Mouse (Mus musculus) limb, embryonic 14.5 days (tissue): ENCODE measurements around the gene Fgd2. TPM values are rescaled to one million over a fixed set of nuclear protein-coding genes. Genes with fewer than 3 reads are reported as not detected.

Experiments
- ATAC-seq: fragments of 200-750 bp; cut with Nextera tagmentation; 2 replicates; pipeline ENCODE4 v1.8.0; 2017; ENCODE audit warnings: low read depth, moderate number of reproducible peaks, moderate TSS enrichment; ENCODE audit not compliant: low FRiP score
- DNase-seq: peaks from one replicate; pipeline ENCODE4 v3.0.0-alpha.2; 2015; ENCODE audit warnings: low spot score
- H3K27ac ChIP-seq: fragments of 300-500 bp; sonication (generic); replicated peaks from 2 replicates; pipeline ENCODE4 v1.5.1; 2014; ENCODE audit warnings: low read depth, mild to moderate bottlenecking, low read length, moderate library complexity, mixed read lengths
- H3K27me3 ChIP-seq: fragments of 300-500 bp; sonication (generic); 2 replicates; pipeline ENCODE4 v1.6.1; 2014; ENCODE audit warnings: low read length, mixed read lengths; ENCODE audit not compliant: control insufficient read depth, insufficient read depth
- H3K36me3 ChIP-seq: fragments of 300-500 bp; sonication (generic); 2 replicates; pipeline ENCODE4 v1.6.1; 2014; ENCODE audit warnings: mild to moderate bottlenecking, low read length, moderate library complexity, mixed read lengths; ENCODE audit not compliant: control insufficient read depth, insufficient read depth
- H3K4me1 ChIP-seq: fragments of 300-500 bp; sonication (generic); 2 replicates; pipeline ENCODE4 v1.6.1; 2014; ENCODE audit warnings: antibody characterized with exemption, low read length, mixed read lengths; ENCODE audit not compliant: control insufficient read depth, insufficient read depth
- H3K4me2 ChIP-seq: fragments of 300-500 bp; sonication (generic); replicated peaks from 2 replicates; pipeline ENCODE4 v1.6.1; 2014; ENCODE audit warnings: low read depth, mild to moderate bottlenecking, low read length, moderate library complexity; ENCODE audit not compliant: severe bottlenecking
- H3K4me3 ChIP-seq: fragments of 300-500 bp; sonication (generic); replicated peaks from 2 replicates; pipeline ENCODE4 v1.5.1; 2014; ENCODE audit warnings: low read length
- H3K9ac ChIP-seq: fragments of 300-500 bp; sonication (generic); 2 replicates; pipeline ENCODE4 v1.6.1; 2014; ENCODE audit warnings: mild to moderate bottlenecking, low read depth, low read length, moderate library complexity; ENCODE audit not compliant: severe bottlenecking
- H3K9me3 ChIP-seq: fragments of 300-500 bp; sonication (generic); 2 replicates; pipeline ENCODE4 v1.6.1; 2016; ENCODE audit warnings: low read length; ENCODE audit not compliant: control insufficient read depth
- POLR2A ChIP-seq: fragments of 200-500 bp; IDR thresholded peaks from 2 replicates; pipeline ENCODE4 v1.8.0; 2012; ENCODE audit warnings: inconsistent platforms, mild to moderate bottlenecking, moderate library complexity, borderline replicate concordance; ENCODE audit not compliant: insufficient read depth, insufficient read length; ENCODE audit errors: extremely low read depth
- whole genome bisulfite sequencing: fragments of 180-500 bp; shearing (Covaris S2); extraction: QIAGEN DNeasy Blood & Tissue Kit; methylation state at CpG from one replicate; pipeline ENCODE4 v1.1.7; 2014; 5-methylcytosine and 5-hydroxymethylcytosine counted together
- polyA plus RNA-seq, 2 experiments: library from polyadenylated mRNA; depleted of rRNA in 1 of 2; stranded (reverse) in 1 of 2; unstranded in 1 of 2; fragments of >200 nt; fragmentation: Nextera tagmentation in 1 of 2; extraction: Ambion mirVana in 1 of 2; gene quantifications; 2 replicates each; pipeline versions ENCODE4 v1.2.1 to v1.2.3; 2012 to 2014

Fgd2 gene
- polyA plus RNA-seq, 2 experiments, result 6.2 to 9.4 TPM

DNA sequence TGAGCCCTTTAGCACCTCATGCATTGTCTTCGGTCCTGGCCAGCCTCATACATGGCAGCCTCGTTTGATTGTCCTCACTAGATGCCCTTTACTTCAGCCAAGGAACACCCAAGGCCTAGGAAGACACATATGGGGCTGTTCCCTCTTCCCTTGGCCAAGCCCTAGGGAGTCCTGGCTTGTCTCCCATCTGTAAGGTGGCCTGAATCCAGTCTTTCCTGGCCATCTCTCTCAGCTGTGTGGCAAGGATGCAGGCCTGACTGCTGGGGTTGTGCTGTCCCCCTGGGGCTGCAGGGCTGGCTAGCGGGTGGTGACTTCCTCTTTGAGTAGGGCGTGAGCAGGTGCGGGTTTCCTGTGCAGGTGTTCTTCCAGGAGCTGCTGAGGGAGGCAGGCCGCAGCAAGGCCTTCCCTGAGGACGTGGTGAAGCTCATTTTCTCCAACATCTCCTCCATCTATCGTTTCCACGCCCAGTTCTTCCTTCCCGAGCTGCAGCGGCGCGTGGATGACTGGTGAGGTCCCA lies 4.4 kb downstream of the Fgd2 start:
- WGBS, result 83% methylated on average over 13 of the region's 13 CpGs
- ATAC-seq (no peak), DNase-seq (no peak)
- no peak for TF ChIP-seq POLR2A
- Histone ChIP-seq H3K4me1 (no peaks in the 10 kb centered on the region), H3K9ac (no peak overlapping the region), H3K27ac (no peak overlapping the region), H3K4me3 (no peak overlapping the region), H3K4me2 (no peak overlapping the region), H3K36me3 (no peaks in the 10 kb centered on the region), H3K27me3 (no peaks in the 10 kb centered on the region), H3K9me3 (no peaks in the 10 kb centered on the region)

DNA sequence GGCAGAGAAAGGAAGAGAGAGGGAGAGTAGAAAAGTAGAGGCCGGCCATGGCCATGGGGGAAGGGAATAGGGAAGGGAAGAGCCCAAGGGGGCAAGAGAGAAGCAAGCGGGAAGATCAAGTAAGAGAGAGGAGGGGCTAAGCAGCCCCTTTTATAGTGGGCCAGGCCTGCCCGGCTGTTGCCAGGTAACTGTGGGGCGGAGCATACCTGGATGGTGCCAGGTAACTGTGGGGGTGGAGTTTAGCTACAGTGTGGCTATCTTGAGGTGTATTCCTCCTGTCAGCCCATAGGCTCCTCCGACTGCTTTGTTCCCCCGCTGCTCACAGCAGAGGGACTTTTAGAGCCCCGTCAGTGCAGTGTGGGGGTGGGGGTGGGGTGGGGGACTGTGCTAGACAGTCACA lies 8.0 kb downstream of the Fgd2 start:
- Histone ChIP-seq H3K27me3 (no peaks in the 10 kb centered on the region), H3K9me3 (no peaks in the 10 kb centered on the region), H3K4me3 (no peak overlapping the region), H3K36me3 (no peaks in the 10 kb centered on the region), H3K27ac (no peak overlapping the region), H3K4me1 (no peaks in the 10 kb centered on the region), H3K4me2 (no peak overlapping the region), H3K9ac (no peak overlapping the region)
- WGBS, result 16% methylated on average over 6 of the region's 7 CpGs
- ATAC-seq, result no peak
- DNase-seq, result no peak
- TF ChIP-seq POLR2A, result no peak

DNA sequence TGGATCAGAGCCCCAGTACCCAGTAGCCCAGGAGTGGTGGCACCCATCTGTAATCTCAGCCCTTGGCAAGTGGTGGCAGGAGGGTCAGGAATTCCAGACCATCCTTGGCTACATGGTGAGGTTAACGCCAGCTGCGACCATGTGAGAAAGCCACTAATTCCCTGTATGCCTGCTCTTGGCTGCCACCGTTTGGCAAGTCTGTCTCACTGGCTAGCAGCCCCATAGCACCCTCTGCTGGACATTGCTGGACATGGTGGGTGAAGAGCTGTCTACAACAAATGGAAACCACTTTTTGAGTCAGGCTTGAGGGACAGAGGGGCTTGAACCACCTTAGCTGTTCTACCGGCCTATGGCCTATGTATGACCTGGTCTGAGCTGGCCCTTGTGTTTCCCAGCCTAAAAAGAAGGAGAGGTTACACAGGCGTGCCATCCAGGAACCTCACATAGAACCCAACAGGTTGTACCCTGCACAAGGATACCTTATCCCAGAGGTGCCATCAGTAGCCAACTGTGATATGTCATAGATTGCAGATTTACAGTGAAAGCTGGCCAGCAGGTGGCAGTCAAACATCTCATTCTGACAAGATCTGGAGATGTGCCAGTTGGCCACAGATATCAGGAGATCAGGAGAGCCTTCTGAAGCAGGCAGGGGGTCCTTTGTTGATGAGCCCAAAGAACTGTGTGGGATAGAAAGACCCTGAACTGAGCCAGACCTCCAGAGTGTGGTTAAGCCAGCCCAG lies 10.4 kb downstream of the Fgd2 start:
- H3K4me3 ChIP-seq, result no peak overlapping the region
- H3K4me1 ChIP-seq, result no peaks in the 10 kb centered on the region
- H3K27ac ChIP-seq, result no peak overlapping the region
- no peak overlapping the region for H3K4me2 ChIP-seq
- no peaks in the 10 kb centered on the region for H3K36me3 ChIP-seq
- no peak for TF ChIP-seq POLR2A
- DNase-seq, result peak; percentile 90
- whole genome bisulfite sequencing, result 4% methylated on average over 5 of the region's 5 CpGs
- H3K9me3 ChIP-seq, result no peaks in the 10 kb centered on the region
- ATAC-seq, result peak; percentile 62; the same call in 1 of the 2 replicates
- no peak overlapping the region for H3K9ac ChIP-seq
- H3K27me3 ChIP-seq, result no peaks in the 10 kb centered on the region

DNA sequence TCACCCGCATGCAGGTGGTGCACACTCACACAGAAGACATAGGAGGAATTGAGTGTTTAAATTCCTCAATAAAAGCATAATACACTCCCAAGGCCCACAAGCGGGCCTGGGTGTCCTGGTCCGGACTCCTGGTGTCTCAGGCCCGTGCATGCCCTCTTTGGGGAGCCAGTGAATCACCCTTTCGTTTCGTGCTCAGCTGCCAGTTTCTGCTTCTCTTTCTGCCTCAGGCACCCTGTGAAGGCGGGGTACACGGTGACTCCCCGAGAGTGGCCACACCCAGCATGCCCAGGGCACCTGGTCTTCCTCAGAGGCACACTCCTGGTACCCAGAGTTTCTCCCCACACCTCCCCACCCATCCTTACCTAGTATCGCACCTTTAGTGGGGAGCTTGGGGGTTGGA lies 15.2 kb downstream of the Fgd2 start:
- no peaks in the 10 kb centered on the region for H3K27me3 ChIP-seq
- DNase-seq (no peak), ATAC-seq (no peak)
- H3K9me3 ChIP-seq, result no peaks in the 10 kb centered on the region
- no peaks in the 10 kb centered on the region for H3K4me1 ChIP-seq
- WGBS, result 70% methylated on average over 10 of the region's 10 CpGs
- no peaks in the 10 kb centered on the region for H3K36me3 ChIP-seq
- H3K4me2 ChIP-seq, result no peak overlapping the region
- no peak for TF ChIP-seq POLR2A
- no peak overlapping the region for H3K9ac ChIP-seq
- H3K27ac ChIP-seq, result no peak overlapping the region
- H3K4me3 ChIP-seq, result no peak overlapping the region

DNA sequence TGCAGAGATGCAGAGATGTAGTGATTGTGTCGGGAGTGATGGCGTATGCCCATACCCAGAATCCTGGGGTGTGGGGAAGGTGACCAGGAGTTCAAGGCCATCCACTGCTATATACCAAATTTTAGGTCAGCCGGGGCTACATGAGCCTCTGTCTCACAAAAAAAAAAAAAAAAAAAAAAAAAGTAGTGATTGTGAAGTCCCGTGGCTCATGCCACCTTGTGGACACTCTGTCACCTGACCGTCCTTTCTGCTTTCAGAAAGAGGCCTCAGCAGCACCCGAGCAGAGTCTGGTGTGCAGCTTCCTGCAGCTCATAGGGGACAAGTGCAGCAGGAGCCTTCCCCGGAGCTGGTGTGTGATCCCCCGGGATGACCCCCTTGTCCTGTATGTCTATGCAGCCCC lies 17.3 kb downstream of the Fgd2 start:
- Histone ChIP-seq H3K9me3 (no peaks in the 10 kb centered on the region), H3K9ac (no peak overlapping the region), H3K4me3 (no peak overlapping the region), H3K4me2 (no peak overlapping the region), H3K4me1 (no peaks in the 10 kb centered on the region), H3K27ac (no peak overlapping the region), H3K27me3 (no peaks in the 10 kb centered on the region), H3K36me3 (no peaks in the 10 kb centered on the region)
- ATAC-seq (no peak), DNase-seq (no peak)
- no peak for TF ChIP-seq POLR2A
- 60% methylated on average over 8 of the region's 8 CpGs for WGBS

DNA sequence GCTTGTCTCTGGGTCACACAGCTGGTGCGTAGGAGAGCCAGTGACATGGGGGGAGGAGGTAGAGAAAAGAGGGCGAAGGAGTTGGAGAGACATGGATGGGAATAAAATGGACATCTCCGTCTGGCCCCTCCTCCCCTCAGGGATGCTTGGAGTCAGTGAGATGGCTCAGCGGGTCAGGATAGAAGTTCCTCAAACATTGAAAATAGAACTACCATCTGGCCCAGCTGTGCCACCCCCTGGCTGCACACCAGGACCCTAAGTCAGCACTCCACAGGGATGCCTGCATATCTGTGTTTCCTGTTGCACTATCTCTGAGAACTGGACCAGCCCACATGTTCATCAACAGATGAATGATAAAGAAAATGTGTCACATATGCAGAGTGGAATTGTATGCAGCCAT lies 19.5 kb downstream of the Fgd2 start:
- no peak overlapping the region for H3K27ac ChIP-seq
- TF ChIP-seq POLR2A, result no peak
- ATAC-seq (no peak), DNase-seq (no peak)
- H3K9ac ChIP-seq, result no peak overlapping the region
- H3K4me3 ChIP-seq, result no peak overlapping the region
- no peaks in the 10 kb centered on the region for H3K9me3 ChIP-seq
- no peaks in the 10 kb centered on the region for H3K27me3 ChIP-seq
- no peaks in the 10 kb centered on the region for H3K36me3 ChIP-seq
- H3K4me2 ChIP-seq, result no peak overlapping the region
- WGBS, result 79% methylated on average over 4 of the region's 4 CpGs
- no peaks in the 10 kb centered on the region for H3K4me1 ChIP-seq
